Mouse (Mus musculus) ES-E14 (cell line): ENCODE data around the gene Glce.

Experiments
- CHD2 ChIP-seq: IDR thresholded peaks from 2 replicates; pipeline ENCODE4 v1.6.1; 2014; ENCODE audit warnings: mild to moderate bottlenecking, low read depth, low read length, inconsistent platforms
- HCFC1 ChIP-seq: IDR thresholded peaks from 2 replicates; pipeline ENCODE4 v1.6.1; 2012; ENCODE audit warnings: low read length, inconsistent platforms, borderline replicate concordance; ENCODE audit not compliant: insufficient read depth

DNA sequence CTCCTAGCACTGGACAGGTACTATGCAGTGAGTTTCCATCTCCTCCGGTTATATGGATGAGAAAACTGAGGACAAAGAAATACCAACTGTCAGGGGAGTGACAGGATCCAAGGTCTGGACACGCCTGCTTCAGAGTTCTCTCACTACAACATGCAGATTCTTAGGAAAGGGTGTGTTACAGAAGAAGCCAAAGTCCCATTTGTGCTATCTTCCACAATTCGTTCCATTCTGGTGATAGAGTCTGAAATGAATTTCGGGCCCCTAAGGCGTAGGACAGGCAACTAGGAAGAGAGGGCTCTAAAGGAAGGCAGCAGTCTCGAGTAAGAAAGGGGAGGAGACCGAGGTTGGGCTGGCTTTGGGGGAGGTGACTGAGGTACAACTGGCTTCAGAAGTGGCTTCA lies 21.0 kb upstream of the Glce start:
- TF ChIP-seq CHD2 (no peak), HCFC1 (no peak)
